Mouse (Mus musculus) midbrain, embryonic 10.5 days (tissue): Measurements from ENCODE around the gene Cdh13. TPM values are rescaled to one million over a fixed set of nuclear protein-coding genes. Genes with fewer than 3 reads are reported as not detected.

ENCODE experiments used
- DNase-seq: peaks from one replicate; pipeline ENCODE4 v3.0.0-alpha.2; 2017; ENCODE audit warnings: low spot score
- H3K27ac ChIP-seq: fragments of 300-500 bp; sonication (generic); replicated peaks from 2 replicates; pipeline ENCODE4 v1.5.1; 2016; ENCODE audit warnings: mild to moderate bottlenecking
- H3K27me3 ChIP-seq: fragments of 300-500 bp; sonication (generic); 2 replicates; pipeline ENCODE4 v1.6.1; 2016; ENCODE audit warnings: low read depth, mild to moderate bottlenecking; ENCODE audit not compliant: poor library complexity, severe bottlenecking
- H3K36me3 ChIP-seq: fragments of 300-500 bp; sonication (generic); 2 replicates; pipeline ENCODE4 v1.6.1; 2016; ENCODE audit warnings: mild to moderate bottlenecking, moderate library complexity
- H3K4me1 ChIP-seq: fragments of 300-500 bp; sonication (generic); 2 replicates; pipeline ENCODE4 v1.6.1; 2016
- H3K4me3 ChIP-seq: fragments of 300-500 bp; sonication (generic); 2 replicates; pipeline ENCODE4 v1.5.1; 2016; ENCODE audit warnings: mild to moderate bottlenecking, moderate library complexity
- H3K9me3 ChIP-seq: fragments of 300-500 bp; sonication (generic); replicated peaks from 2 replicates; pipeline ENCODE4 v1.6.1; 2016; ENCODE audit warnings: mild to moderate bottlenecking
- WGBS: fragments of 180-500 bp; shearing (Covaris S2); methylation state at CpG from one replicate; pipeline ENCODE4 v1.1.7; 2016; 5-methylcytosine and 5-hydroxymethylcytosine counted together
- polyA plus RNA-seq: library from polyadenylated mRNA; unstranded; fragments of >200 nt; fragmentation: Nextera tagmentation; extraction: Ambion mirVana; gene quantifications from 2 replicates; pipeline ENCODE4 v1.2.1, GENCODE M21; 2016

Gene Cdh13
- polyA plus RNA-seq, 1 experiment from 2014 or later: 2.5 TPM

DNA sequence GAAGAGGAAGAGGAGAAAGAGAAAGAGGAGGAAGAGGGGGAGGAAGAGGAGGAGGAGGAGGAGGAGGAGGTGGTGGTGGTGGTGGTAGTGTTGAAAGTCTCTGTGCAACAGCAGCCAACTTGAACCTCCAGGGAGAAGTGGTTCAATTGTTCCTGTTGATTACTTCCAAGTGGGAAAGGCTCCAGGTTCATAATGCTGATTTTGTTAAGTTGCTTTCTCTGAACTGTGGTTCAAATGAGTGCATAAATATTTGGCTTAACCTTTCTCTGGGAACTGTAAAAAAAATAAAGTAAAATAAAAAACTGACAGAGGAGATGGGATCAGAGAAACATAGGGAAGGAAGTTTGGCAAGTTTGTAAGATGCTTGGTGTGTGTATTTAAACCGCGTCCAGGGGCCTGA, 555.3 kb downstream of the Cdh13 start:
- H3K36me3 ChIP-seq: no peaks in the 10 kb centered on the region
- no peak overlapping the region for H3K27ac ChIP-seq
- no peaks in the 10 kb centered on the region for H3K4me1 ChIP-seq
- WGBS: 87% methylated on average over 2 of the region's 2 CpGs
- H3K27me3 ChIP-seq: no peaks in the 10 kb centered on the region
- DNase-seq: no peak
- no peak overlapping the region for H3K4me3 ChIP-seq
- no peaks in the 10 kb centered on the region for H3K9me3 ChIP-seq

DNA sequence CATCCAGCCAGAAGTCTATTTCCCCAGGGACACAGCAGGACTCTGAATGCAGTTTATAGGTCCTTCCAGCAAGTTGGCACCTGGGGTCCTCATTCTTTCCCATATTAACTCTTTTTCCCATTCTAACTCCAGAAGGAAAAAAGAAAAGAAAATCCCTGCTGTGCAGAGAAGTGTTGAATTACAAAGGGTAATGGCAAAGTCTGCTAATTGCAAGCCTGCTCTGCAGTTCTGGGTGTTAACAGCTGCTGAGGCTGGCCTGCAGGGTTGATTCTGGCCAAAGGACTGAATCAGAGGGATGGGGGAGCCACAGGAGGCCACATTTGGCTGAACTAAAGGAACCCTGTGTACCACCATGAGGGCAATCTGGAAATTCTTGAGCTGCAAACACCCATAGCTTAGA, 562.2 kb downstream of the Cdh13 start:
- Histone ChIP-seq H3K27me3 (no peaks in the 10 kb centered on the region), H3K4me1 (peaks cover 7% of the 10 kb centered on the region), H3K4me3 (no peak overlapping the region), H3K36me3 (no peaks in the 10 kb centered on the region), H3K27ac (no peak overlapping the region), H3K9me3 (no peaks in the 10 kb centered on the region)
- DNase-seq: no peak

DNA sequence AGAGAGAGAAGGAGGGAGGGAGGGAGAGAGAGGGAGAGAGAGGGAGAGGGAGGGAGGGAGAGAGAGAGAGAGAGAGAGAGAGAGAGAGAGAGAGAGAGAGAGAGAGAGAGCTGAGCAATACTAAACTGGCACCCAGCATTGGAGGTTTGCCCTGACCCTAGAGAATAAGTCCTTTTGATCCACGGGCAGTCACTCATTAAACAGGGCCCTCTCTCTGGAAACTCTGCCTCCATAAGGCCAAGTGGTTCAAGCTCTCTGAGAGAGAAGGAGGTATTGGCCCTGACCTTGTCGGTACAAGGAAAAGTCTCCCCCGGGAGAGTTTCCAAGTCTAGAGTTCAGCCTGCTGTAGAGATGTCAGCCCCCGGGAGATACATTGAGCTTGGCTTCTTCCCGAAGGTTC, 564.5 kb downstream of the Cdh13 start:
- 76% methylated on average over 5 of the region's 5 CpGs for WGBS
- peaks cover 7% of the 10 kb centered on the region for H3K4me1 ChIP-seq
- DNase-seq: no peak

DNA sequence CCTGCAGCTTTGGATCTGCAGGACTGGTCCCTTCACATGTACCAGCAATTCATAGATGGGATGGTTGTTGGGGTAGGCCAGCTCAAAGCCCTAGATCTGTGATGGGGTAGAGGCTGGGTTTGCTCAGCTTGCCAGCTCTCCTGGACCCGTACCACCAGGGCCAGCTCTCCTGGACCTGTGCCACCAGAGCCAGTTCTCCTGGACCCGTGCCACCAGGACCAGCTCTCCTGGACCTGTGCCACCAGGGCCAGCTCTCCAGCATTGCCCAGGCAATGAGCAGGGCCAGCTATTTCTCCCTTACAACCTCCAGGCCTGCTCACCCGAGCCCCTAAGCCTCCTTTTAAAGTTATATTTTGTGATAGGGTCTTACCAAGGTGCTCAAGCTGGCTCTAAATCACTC, 566.0 kb downstream of the Cdh13 start:
- no peaks in the 10 kb centered on the region for H3K36me3 ChIP-seq
- no peaks in the 10 kb centered on the region for H3K9me3 ChIP-seq
- peaks cover 7% of the 10 kb centered on the region for H3K4me1 ChIP-seq
- H3K27ac ChIP-seq: no peak overlapping the region
- WGBS: 85% methylated on average over 3 of the region's 3 CpGs
- no peak overlapping the region for H3K4me3 ChIP-seq
- DNase-seq: no peak
- H3K27me3 ChIP-seq: no peaks in the 10 kb centered on the region

More for the DNA sequence above, 564.5 kb downstream of the Cdh13 start:
- no peaks in the 10 kb centered on the region for H3K27me3 ChIP-seq
- H3K36me3 ChIP-seq: no peaks in the 10 kb centered on the region
- H3K27ac ChIP-seq: no peak overlapping the region
- H3K4me3 ChIP-seq: no peak overlapping the region
- no peaks in the 10 kb centered on the region for H3K9me3 ChIP-seq

DNA sequence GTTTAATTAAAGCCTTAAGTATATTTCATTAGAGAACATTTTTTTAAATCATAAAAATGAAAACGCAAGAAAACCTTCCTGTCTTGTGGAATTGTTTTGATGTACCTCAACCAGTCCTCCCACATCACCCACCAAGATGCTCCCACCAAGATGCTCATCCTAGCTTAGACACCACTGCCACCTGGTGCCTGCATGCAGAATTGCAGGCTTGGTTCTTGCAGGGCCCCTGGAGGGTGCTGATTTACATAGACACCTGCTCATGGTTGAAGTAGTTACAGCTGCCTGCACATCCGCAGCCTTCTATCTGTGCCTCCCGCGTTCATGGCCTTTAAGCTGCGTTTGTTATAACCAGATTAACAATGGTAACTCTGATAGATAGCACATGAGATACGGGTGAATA, 566.8 kb downstream of the Cdh13 start:
- Histone ChIP-seq H3K4me3 (no peak overlapping the region), H3K4me1 (peaks cover 7% of the 10 kb centered on the region), H3K27ac (no peak overlapping the region), H3K27me3 (no peaks in the 10 kb centered on the region), H3K9me3 (no peaks in the 10 kb centered on the region), H3K36me3 (no peaks in the 10 kb centered on the region)
- DNase-seq: peak; percentile 73
- 26% methylated on average over 6 of the region's 6 CpGs for WGBS

DNA sequence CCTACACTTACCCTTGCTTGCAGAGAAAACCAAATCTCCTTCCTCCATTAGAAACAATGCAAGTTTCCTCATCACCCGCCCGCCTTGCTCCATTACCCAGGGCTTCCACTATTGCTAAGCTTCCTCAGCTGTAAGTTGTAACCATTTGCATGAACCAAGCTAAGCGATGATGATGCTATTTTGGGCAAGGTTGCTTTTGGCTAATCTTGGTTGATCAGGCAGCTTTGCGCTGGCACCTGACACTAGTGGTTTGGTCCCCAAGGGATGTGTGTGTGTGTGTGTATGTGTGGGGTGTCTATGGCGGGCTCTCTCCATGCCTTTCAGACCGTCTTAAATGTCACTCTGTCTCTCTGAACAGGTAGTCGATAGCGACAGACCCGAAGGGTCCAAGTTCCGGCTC, 567.8 kb downstream of the Cdh13 start:
- H3K27ac ChIP-seq: no peak overlapping the region
- no peak overlapping the region for H3K4me3 ChIP-seq
- H3K36me3 ChIP-seq: no peaks in the 10 kb centered on the region
- no peaks in the 10 kb centered on the region for H3K27me3 ChIP-seq
- no peak for DNase-seq
- no peaks in the 10 kb centered on the region for H3K4me1 ChIP-seq
- 92% methylated on average over 10 of the region's 10 CpGs for WGBS
- no peaks in the 10 kb centered on the region for H3K9me3 ChIP-seq

DNA sequence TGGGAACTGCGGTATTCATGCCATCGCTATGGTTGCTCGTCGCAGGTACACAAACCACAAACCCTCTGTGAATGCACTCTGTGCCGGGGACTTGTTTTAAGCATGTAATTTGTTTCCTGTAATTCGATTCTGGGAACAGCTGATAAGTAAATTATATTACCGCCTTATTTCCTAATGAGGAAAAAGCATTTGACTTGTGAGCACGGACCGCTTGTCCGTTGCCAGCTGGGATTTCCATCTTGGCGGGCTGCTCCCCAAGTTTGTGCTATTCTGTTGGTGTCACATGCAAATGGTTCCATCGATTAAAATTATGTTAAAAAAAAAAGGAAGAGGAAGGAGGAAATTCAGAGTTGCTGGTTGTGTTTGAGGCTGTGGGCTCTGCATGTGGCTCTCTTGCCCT, 569.3 kb downstream of the Cdh13 start:
- Histone ChIP-seq H3K27ac (no peak overlapping the region), H3K36me3 (no peaks in the 10 kb centered on the region), H3K4me1 (no peaks in the 10 kb centered on the region), H3K27me3 (no peaks in the 10 kb centered on the region), H3K4me3 (no peak overlapping the region), H3K9me3 (no peaks in the 10 kb centered on the region)
- 92% methylated on average over 12 of the region's 12 CpGs for WGBS
- DNase-seq: no peak

DNA sequence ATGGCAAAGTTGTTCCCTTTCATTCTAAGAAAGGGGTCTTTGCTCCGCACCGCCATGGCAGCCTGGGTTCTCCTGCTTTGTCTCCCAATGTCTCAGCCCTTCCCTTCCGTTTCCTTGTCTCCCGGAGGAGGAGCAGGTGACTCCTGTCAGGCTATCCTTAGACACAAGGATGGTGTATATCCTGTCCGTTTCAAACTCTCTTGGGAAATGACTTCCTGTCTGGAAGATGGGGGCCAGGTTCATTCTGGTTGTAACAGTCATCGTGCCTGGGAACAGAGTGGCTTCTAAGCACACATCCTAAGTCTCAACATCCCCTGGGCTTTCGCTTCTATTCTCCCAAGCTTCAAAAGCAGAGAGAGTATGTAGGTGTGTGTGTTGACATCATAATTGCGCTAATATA, 571.1 kb downstream of the Cdh13 start:
- no peak for DNase-seq
- no peaks in the 10 kb centered on the region for H3K9me3 ChIP-seq
- no peaks in the 10 kb centered on the region for H3K27me3 ChIP-seq
- 91% methylated on average over 8 of the region's 8 CpGs for WGBS
- H3K36me3 ChIP-seq: no peaks in the 10 kb centered on the region
- H3K4me3 ChIP-seq: no peak overlapping the region
- no peaks in the 10 kb centered on the region for H3K4me1 ChIP-seq
- no peak overlapping the region for H3K27ac ChIP-seq

DNA sequence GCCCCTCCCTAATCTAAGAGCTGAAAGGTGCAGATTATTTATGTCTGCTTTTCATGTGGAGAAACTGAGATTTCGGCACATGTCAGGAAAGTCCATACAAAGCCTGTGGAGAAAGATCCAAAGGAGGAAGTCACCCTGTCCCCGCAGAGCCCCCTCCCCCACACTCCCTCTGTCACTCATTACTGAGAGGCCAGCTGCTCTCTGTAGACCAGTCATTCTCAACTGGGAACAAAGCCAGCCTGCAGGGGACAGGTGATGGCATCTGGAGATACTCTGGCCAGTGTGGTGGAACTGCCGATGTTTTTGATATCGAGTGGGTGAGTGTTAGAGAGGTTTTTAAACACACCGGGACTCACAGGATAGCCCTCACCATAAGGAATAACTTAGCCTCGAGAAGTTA, 582.8 kb downstream of the Cdh13 start:
- WGBS: 87% methylated on average over 6 of the region's 6 CpGs
- H3K36me3 ChIP-seq: no peaks in the 10 kb centered on the region
- no peak overlapping the region for H3K27ac ChIP-seq
- no peak overlapping the region for H3K4me3 ChIP-seq
- H3K9me3 ChIP-seq: no peaks in the 10 kb centered on the region
- no peaks in the 10 kb centered on the region for H3K27me3 ChIP-seq
- DNase-seq: no peak
- H3K4me1 ChIP-seq: no peaks in the 10 kb centered on the region

DNA sequence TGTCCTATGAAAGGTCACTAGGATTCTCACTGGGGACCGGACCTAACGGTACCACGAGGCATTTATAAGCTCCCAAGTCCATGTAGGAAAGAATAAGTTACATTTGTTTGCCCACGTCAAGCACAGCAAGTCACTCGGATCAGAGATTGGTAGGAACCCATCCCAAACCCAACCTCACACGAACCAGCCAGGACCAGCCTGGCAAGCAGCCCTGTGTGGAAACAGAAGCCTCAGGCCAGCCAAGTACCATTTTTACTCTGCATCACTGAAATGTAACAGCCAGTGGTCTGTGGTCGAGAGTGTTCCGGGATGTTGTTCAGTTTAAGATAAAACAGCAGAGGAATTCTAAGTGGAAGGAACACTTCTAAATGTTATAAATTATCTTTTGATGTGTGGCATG, 587.2 kb downstream of the Cdh13 start:
- Histone ChIP-seq H3K27me3 (no peaks in the 10 kb centered on the region), H3K4me3 (no peak overlapping the region), H3K36me3 (no peaks in the 10 kb centered on the region), H3K9me3 (no peaks in the 10 kb centered on the region), H3K27ac (no peak overlapping the region), H3K4me1 (no peaks in the 10 kb centered on the region)
- WGBS: 92% methylated on average over 8 of the region's 8 CpGs
- no peak for DNase-seq

DNA sequence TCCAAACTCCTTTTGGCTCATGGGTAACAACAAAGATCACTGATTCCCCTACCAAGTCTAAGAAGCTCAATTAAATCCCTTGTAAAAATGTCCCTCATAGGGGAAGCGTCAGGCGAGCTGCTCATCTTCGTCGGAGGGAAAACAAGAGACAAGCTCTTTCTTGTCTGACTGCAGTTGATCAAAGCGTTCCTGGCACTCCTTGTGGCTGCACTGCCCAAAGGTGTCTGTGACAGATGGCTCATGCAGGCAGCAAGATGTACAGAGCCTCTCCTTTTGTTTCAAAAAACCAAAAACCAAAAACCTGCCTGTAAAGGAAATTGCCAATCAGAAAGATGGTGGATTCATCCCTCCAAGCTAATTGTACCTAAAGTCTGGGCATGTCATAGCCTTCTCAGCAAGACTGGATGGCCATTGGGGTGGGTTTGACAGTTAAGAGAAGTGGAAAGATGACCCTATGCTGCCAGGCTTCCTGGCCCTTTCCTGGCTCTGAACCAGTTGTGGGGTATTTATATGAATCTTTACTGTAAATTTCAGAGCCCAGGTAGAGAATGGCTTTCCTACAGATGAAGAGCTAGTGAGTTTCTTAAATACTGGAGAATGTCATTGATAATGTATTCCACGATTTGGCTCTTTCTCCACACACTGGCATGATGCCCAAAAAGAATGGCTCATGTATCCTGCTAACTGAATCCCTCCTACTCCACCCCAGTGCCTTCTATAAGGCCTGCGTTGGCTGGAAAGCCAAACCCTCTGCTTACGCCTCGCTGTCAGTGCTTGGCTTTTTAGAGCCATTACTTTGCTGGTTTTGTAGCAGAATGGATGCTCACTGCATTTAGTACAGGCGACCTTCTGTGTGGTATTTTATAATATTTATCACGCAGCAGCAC, 596.6 kb downstream of the Cdh13 start:
- WGBS: 86% methylated on average over 11 of the region's 11 CpGs
- no peak overlapping the region for H3K4me3 ChIP-seq

DNA sequence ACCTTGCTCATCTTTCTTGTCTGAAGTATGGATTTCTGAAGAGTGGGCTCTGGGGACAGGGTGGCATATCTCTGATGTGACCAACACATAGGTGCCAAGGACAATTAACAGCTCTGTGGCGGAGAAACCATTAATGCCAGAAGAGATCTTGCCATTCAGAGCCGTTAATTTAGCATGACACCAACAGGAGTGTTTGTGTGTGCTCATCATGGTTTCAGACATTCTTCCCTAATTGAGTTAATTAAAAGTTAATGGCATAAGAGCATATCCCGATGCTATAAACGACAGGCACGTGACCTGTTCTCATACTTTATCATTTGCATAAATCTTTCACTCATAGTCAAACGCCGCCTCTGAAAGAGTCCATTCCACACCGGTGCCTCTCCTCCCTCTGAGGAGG, 600.8 kb downstream of the Cdh13 start:
- Histone ChIP-seq H3K36me3 (no peaks in the 10 kb centered on the region), H3K27me3 (no peaks in the 10 kb centered on the region), H3K27ac (no peak overlapping the region), H3K9me3 (no peaks in the 10 kb centered on the region), H3K4me1 (no peaks in the 10 kb centered on the region), H3K4me3 (no peak overlapping the region)
- DNase-seq: no peak
- WGBS: 92% methylated on average over 8 of the region's 8 CpGs

More for the DNA sequence above, 596.6 kb downstream of the Cdh13 start:
- Histone ChIP-seq H3K9me3 (0 out of 2 replicates have a peak, but pooled peaks cover 5% of the 10 kb centered on the region), H3K27me3 (no peaks in the 10 kb centered on the region), H3K36me3 (no peaks in the 10 kb centered on the region), H3K4me1 (no peaks in the 10 kb centered on the region), H3K27ac (no peak overlapping the region)
- no peak for DNase-seq

DNA sequence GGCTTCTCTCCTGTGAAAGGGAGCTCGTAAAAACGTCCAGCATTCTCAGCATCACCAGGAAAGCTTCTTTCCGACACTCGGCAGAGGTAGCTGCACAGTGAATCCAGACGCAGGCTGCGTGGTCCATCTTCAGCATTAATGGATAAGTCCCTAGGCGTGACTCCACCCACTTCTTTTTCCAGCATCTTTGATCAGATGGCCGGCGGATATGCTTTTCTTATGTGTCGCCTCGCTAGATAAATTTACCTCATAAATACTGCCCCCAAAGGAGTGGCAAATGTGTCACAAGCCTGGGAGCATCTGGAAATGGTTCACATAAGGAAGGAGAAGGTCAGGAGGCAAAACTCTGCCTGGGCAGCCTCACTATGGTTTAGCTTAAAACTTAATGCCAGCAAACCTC, 601.5 kb downstream of the Cdh13 start:
- H3K9me3 ChIP-seq: no peaks in the 10 kb centered on the region
- H3K27ac ChIP-seq: no peak overlapping the region
- H3K27me3 ChIP-seq: no peaks in the 10 kb centered on the region
- DNase-seq: no peak
- no peaks in the 10 kb centered on the region for H3K4me1 ChIP-seq
- H3K4me3 ChIP-seq: no peak overlapping the region
- no peaks in the 10 kb centered on the region for H3K36me3 ChIP-seq
- WGBS: 87% methylated on average over 11 of the region's 11 CpGs
